Mouse (Mus musculus) intestine, embryonic 16.5 days (tissue): ENCODE results near the gene Ppp1r3e. TPM values are rescaled to one million over a fixed set of nuclear protein-coding genes. Genes with fewer than 3 reads are reported as not detected.
A peak's percentile ranks its signal among the peaks of the same experiment; 100 is the strongest.

Experiments used
- ATAC-seq: fragments of 200-750 bp; cut with Nextera tagmentation; 2 replicates; pipeline ENCODE4 v1.8.0; 2017; ENCODE audit warnings: moderate TSS enrichment, moderate library complexity
- H3K27ac ChIP-seq: fragments of 300-500 bp; sonication (generic); 2 replicates; pipeline ENCODE4 v1.5.1; 2014; ENCODE audit warnings: mild to moderate bottlenecking, low read length
- H3K27me3 ChIP-seq: fragments of 300-500 bp; sonication (generic); replicated peaks from 2 replicates; pipeline ENCODE4 v1.6.1; 2014; ENCODE audit warnings: low read length, control low read depth, mixed read lengths; ENCODE audit not compliant: control insufficient read depth, insufficient read depth
- H3K36me3 ChIP-seq: fragments of 300-500 bp; sonication (generic); 2 replicates; pipeline ENCODE4 v1.6.1; 2014; ENCODE audit warnings: low read length, control low read depth; ENCODE audit not compliant: control insufficient read depth, insufficient read depth
- H3K4me1 ChIP-seq: fragments of 300-500 bp; sonication (generic); 2 replicates; pipeline ENCODE4 v1.6.1; 2014; ENCODE audit warnings: low read length, control low read depth, mixed read lengths; ENCODE audit not compliant: control insufficient read depth, insufficient read depth
- H3K4me2 ChIP-seq: fragments of 300-500 bp; sonication (generic); 2 replicates; pipeline ENCODE4 v1.6.1; 2014; ENCODE audit warnings: low read depth, low read length, control low read depth
- H3K4me3 ChIP-seq: fragments of 300-500 bp; sonication (generic); 2 replicates; pipeline ENCODE4 v1.5.1; 2014; ENCODE audit warnings: mild to moderate bottlenecking, low read length
- H3K9ac ChIP-seq: fragments of 300-500 bp; sonication (generic); 2 replicates; pipeline ENCODE4 v1.6.1; 2014; ENCODE audit warnings: low read depth, low read length
- H3K9me3 ChIP-seq: fragments of 300-500 bp; sonication (generic); 2 replicates; pipeline ENCODE4 v1.6.1; 2016; ENCODE audit warnings: low read length, control low read depth; ENCODE audit not compliant: control insufficient read depth
- WGBS: fragments of 180-500 bp; shearing (Covaris S2); extraction: QIAGEN DNeasy Blood & Tissue Kit; methylation state at CpG from one replicate; pipeline ENCODE4 v1.1.7; 2014; 5-methylcytosine and 5-hydroxymethylcytosine counted together
- polyA plus RNA-seq: library from polyadenylated mRNA; unstranded; fragments of >200 nt; fragmentation: Nextera tagmentation; extraction: Ambion mirVana; gene quantifications from 2 replicates; pipeline ENCODE4 v1.2.1, GENCODE M21; 2015

The Ppp1r3e gene
- polyA plus RNA-seq, 1 experiment from 2014 or later, result 1.4 TPM

GRCm38 (mm10) chr14:54866268-54866667, 11.1 kb downstream of the Ppp1r3e start:
- no peaks in the 10 kb centered on the region for H3K9me3 ChIP-seq
- 43% methylated on average over 3 of the region's 3 CpGs for WGBS
- ATAC-seq, result no peak
- H3K4me1 ChIP-seq, result peaks cover 2% of the 10 kb centered on the region; the same call in 1 of the 2 replicates
- no peaks in the 10 kb centered on the region for H3K27me3 ChIP-seq
- H3K36me3 ChIP-seq, result no peaks in the 10 kb centered on the region
- no peak overlapping the region for H3K4me2 ChIP-seq
- no peak overlapping the region for H3K9ac ChIP-seq
- H3K4me3 ChIP-seq, result no peak overlapping the region
- no peak overlapping the region for H3K27ac ChIP-seq

- peaks cover 2% of the 10 kb centered on the region; the same call in 1 of the 2 replicates for H3K4me1 ChIP-seq
- no peaks in the 10 kb centered on the region for H3K9me3 ChIP-seq
- no peak for ATAC-seq
- H3K4me3 ChIP-seq, result no peak overlapping the region
- H3K36me3 ChIP-seq, result no peaks in the 10 kb centered on the region
- WGBS, result 71% methylated on average over 5 of the region's 5 CpGs
- H3K27me3 ChIP-seq, result no peaks in the 10 kb centered on the region
- no peak overlapping the region for H3K27ac ChIP-seq
- H3K9ac ChIP-seq, result no peak overlapping the region
- H3K4me2 ChIP-seq, result no peak overlapping the region
Observed at GRCm38 (mm10) chr14:54865626-54866025, 11.7 kb downstream of the Ppp1r3e start.

- ATAC-seq, result peak; percentile 29
- 17% methylated on average over 21 of the region's 21 CpGs for WGBS
- Histone ChIP-seq H3K4me1 (peaks cover 2% of the 10 kb centered on the region; the same call in 1 of the 2 replicates), H3K9ac (peak overlapping the region; percentile 96), H3K27me3 (no peaks in the 10 kb centered on the region), H3K4me3 (peak overlapping the region; percentile 99), H3K27ac (peak overlapping the region; percentile 60), H3K9me3 (no peaks in the 10 kb centered on the region), H3K36me3 (no peaks in the 10 kb centered on the region), H3K4me2 (peak overlapping the region; percentile 66)
Observed at GRCm38 (mm10) chr14:54864313-54865036, 12.9 kb downstream of the Ppp1r3e start.

GRCm38 (mm10) chr14:54863501-54864312, 13.6 kb downstream of the Ppp1r3e start:
- H3K4me2 ChIP-seq, result peak overlapping the region; percentile 66
- ATAC-seq, result peak; percentile 100
- WGBS, result under 1% methylated on average over 55 of the region's 56 CpGs
- no peaks in the 10 kb centered on the region for H3K27me3 ChIP-seq
- no peaks in the 10 kb centered on the region for H3K9me3 ChIP-seq
- H3K27ac ChIP-seq, result peak overlapping the region; percentile 78
- H3K4me1 ChIP-seq, result peaks cover 2% of the 10 kb centered on the region; the same call in 1 of the 2 replicates
- no peaks in the 10 kb centered on the region for H3K36me3 ChIP-seq
- H3K9ac ChIP-seq, result peak overlapping the region; percentile 96
- peak overlapping the region; percentile 99 for H3K4me3 ChIP-seq

GRCm38 (mm10) chr14:54860511-54860910, 16.8 kb downstream of the Ppp1r3e start:
- Histone ChIP-seq H3K9ac (no peak overlapping the region), H3K4me3 (no peak overlapping the region), H3K27me3 (no peaks in the 10 kb centered on the region), H3K9me3 (no peaks in the 10 kb centered on the region), H3K27ac (no peak overlapping the region), H3K36me3 (0 out of 2 replicates have a peak, but pooled peaks cover 6% of the 10 kb centered on the region), H3K4me2 (no peak overlapping the region), H3K4me1 (peaks cover 2% of the 10 kb centered on the region; the same call in 1 of the 2 replicates)
- no peak for ATAC-seq
- 51% methylated on average over 2 of the region's 2 CpGs for WGBS

GRCm38 (mm10) chr14:54857891-54858290, 19.5 kb downstream of the Ppp1r3e start:
- Histone ChIP-seq H3K4me1 (no peaks in the 10 kb centered on the region), H3K4me2 (no peak overlapping the region), H3K36me3 (peaks cover 6% of the 10 kb centered on the region; the same call in 1 of the 2 replicates), H3K4me3 (no peak overlapping the region), H3K27ac (no peak overlapping the region), H3K27me3 (no peaks in the 10 kb centered on the region), H3K9ac (no peak overlapping the region), H3K9me3 (no peaks in the 10 kb centered on the region)
- WGBS, result 91% methylated on average over 9 of the region's 9 CpGs
- no peak for ATAC-seq

- Histone ChIP-seq H3K4me1 (no peaks in the 10 kb centered on the region), H3K27me3 (no peaks in the 10 kb centered on the region), H3K27ac (no peak overlapping the region), H3K4me2 (no peak overlapping the region), H3K9ac (no peak overlapping the region), H3K4me3 (no peak overlapping the region), H3K9me3 (no peaks in the 10 kb centered on the region), H3K36me3 (peaks cover 6% of the 10 kb centered on the region; the same call in 1 of the 2 replicates)
- WGBS, result 86% methylated on average over 7 of the region's 7 CpGs
- no peak for ATAC-seq
Observed at GRCm38 (mm10) chr14:54856703-54857102, 20.6 kb downstream of the Ppp1r3e start.

- H3K27ac ChIP-seq, result no peak overlapping the region
- no peaks in the 10 kb centered on the region for H3K27me3 ChIP-seq
- ATAC-seq, result no peak
- WGBS, result 91% methylated on average over 3 of the region's 3 CpGs
- H3K4me2 ChIP-seq, result no peak overlapping the region
- H3K4me3 ChIP-seq, result no peak overlapping the region
- no peak overlapping the region for H3K9ac ChIP-seq
- H3K4me1 ChIP-seq, result no peaks in the 10 kb centered on the region
- H3K9me3 ChIP-seq, result no peaks in the 10 kb centered on the region
- H3K36me3 ChIP-seq, result peaks cover 6% of the 10 kb centered on the region; the same call in 1 of the 2 replicates
Observed at GRCm38 (mm10) chr14:54855726-54856125, 21.6 kb downstream of the Ppp1r3e start.

GRCm38 (mm10) chr14:54843461-54843860, 33.9 kb downstream of the Ppp1r3e start:
- H3K9me3 ChIP-seq, result no peaks in the 10 kb centered on the region
- H3K4me3 ChIP-seq, result no peak overlapping the region
- H3K4me1 ChIP-seq, result no peaks in the 10 kb centered on the region
- H3K27me3 ChIP-seq, result no peaks in the 10 kb centered on the region
- ATAC-seq, result no peak
- H3K27ac ChIP-seq, result no peak overlapping the region
- no peak overlapping the region; the same call in 1 of the 2 replicates for H3K9ac ChIP-seq
- 3% methylated on average over 4 of the region's 4 CpGs for WGBS
- H3K4me2 ChIP-seq, result no peak overlapping the region
- no peaks in the 10 kb centered on the region for H3K36me3 ChIP-seq
